Comparison of ENCODE assay signal across 18 mouse cellular contexts in genomic region chr6:136821086-136821485, GRCm38 (mm10). TPM values are rescaled to one million over a fixed set of nuclear protein-coding genes. Genes with fewer than 3 reads are reported as not detected.
"Had no signal": no experiment of that assay in that cellular context is flagged by ENCODE, and none has a peak within 500 bp of the region (broad histone marks: within the 10 kb centered on the region; RNA-seq: fewer than 3 reads in every experiment).

No protein-coding gene starts in this region.

- ATAC-seq: intestine, embryonic 16.5 days; lung, postnatal 0 days; midbrain, embryonic 15.5 days had no signal

- H3K9me3 ChIP-seq: liver, embryonic 15.5 days; midbrain, embryonic 12.5 days; midbrain, embryonic 15.5 days had no signal

- H3K4me2 ChIP-seq: liver, embryonic 15.5 days; lung, embryonic 14.5 days; midbrain, embryonic 12.5 days; midbrain, embryonic 15.5 days had no signal

- DNase-seq: kidney, adult 18-20 months; kidney, adult 9 months; kidney, postnatal 10 days; kidney, postnatal 36 days; layer of hippocampus, postnatal 36 days; lung, embryonic 14.5 days; thymus, adult 18-20 months; thymus, postnatal 4 days had no signal

- H3K27ac ChIP-seq: left cerebral cortex, adult 2 months; liver, embryonic 15.5 days; macrophage; midbrain, embryonic 12.5 days; midbrain, embryonic 15.5 days had no signal

- H3K9ac ChIP-seq: liver, embryonic 15.5 days; lung, embryonic 14.5 days; midbrain, embryonic 12.5 days; midbrain, embryonic 15.5 days had no signal

- H3K27me3 ChIP-seq: liver, embryonic 15.5 days; midbrain, embryonic 12.5 days; midbrain, embryonic 15.5 days had no signal

- H3K4me3 ChIP-seq: left cerebral cortex, adult 2 months; liver, embryonic 15.5 days; midbrain, embryonic 12.5 days; midbrain, embryonic 15.5 days had no signal

- H3K4me1 ChIP-seq: midbrain, embryonic 12.5 days; midbrain, embryonic 15.5 days had no signal

RNA-seq across cellular contexts. Expression of gene Smco3, which starts 14.2 kb away (rescaled TPM):
- polyA plus RNA-seq: limb, embryonic 11.5 days; liver, embryonic 15.5 days; small intestine, adult 2 months; spleen, adult 2 months had no signal

RNA-seq across cellular contexts. Expression of gene Hist4h4, which starts 16.9 kb away (rescaled TPM):
- polyA plus RNA-seq: macrophage had no signal
